Mouse (Mus musculus) thymus, adult 2 months (tissue): Measurements from ENCODE around the gene Adgrg3. TPM values are rescaled to one million over a fixed set of nuclear protein-coding genes. Genes with fewer than 3 reads are reported as not detected.

Source experiments
- DNase-seq: peaks from one replicate; pipeline ENCODE4 v3.0.0; 2021
- H3K27ac ChIP-seq: fragments of 200-500 bp; 2 replicates; pipeline ENCODE4 v1.5.1; 2012; ENCODE audit warnings: low read length, control low read depth; ENCODE audit not compliant: control insufficient read depth, insufficient read depth
- H3K27me3 ChIP-seq: fragments of 200-500 bp; 2 replicates; pipeline ENCODE4 v1.6.1; 2012; ENCODE audit warnings: mild to moderate bottlenecking, low read length, moderate library complexity, mixed read lengths; ENCODE audit not compliant: control insufficient read depth, insufficient read depth
- H3K36me3 ChIP-seq: fragments of 200-500 bp; 2 replicates; pipeline ENCODE4 v1.6.1; 2012; ENCODE audit warnings: mild to moderate bottlenecking, low read length, moderate library complexity; ENCODE audit not compliant: control insufficient read depth, insufficient read depth
- H3K4me1 ChIP-seq: fragments of 200-500 bp; replicated peaks from 2 replicates; pipeline ENCODE4 v1.6.1; 2012; ENCODE audit warnings: low read length; ENCODE audit not compliant: control insufficient read depth, insufficient read depth
- H3K4me3 ChIP-seq: fragments of 200-500 bp; 2 replicates; pipeline ENCODE4 v1.5.1; 2012; ENCODE audit warnings: mild to moderate bottlenecking, low read length, control low read depth, moderate library complexity; ENCODE audit not compliant: control insufficient read depth, insufficient read depth
- CTCF ChIP-seq: fragments of 200-500 bp; IDR thresholded peaks from 2 replicates; pipeline ENCODE4 v1.5.1; 2012; ENCODE audit warnings: mild to moderate bottlenecking, control low read depth, low read length, moderate library complexity, borderline replicate concordance; ENCODE audit not compliant: control insufficient read depth, poor library complexity, insufficient read depth; ENCODE audit errors: extremely low read depth
- POLR2A ChIP-seq: fragments of 200-500 bp; IDR thresholded peaks from 2 replicates; pipeline ENCODE4 v1.6.1; 2012; ENCODE audit warnings: mild to moderate bottlenecking, low read length, control low read depth, moderate library complexity; ENCODE audit not compliant: control insufficient read depth, poor library complexity, insufficient read depth; ENCODE audit errors: extremely low read depth
- WGBS: fragments of 180-500 bp; shearing (Covaris S2); methylation state at CpG from one replicate; pipeline ENCODE4 v1.1.7; 2018; 5-methylcytosine and 5-hydroxymethylcytosine counted together
- polyA plus RNA-seq: library from polyadenylated mRNA; depleted of rRNA; stranded (reverse); fragments of >200 nt; gene quantifications from 2 replicates; pipeline ENCODE4 v1.2.3, GENCODE M21; 2012

Gene Adgrg3
- polyA plus RNA-seq, 1 experiment: 27.0 TPM

DNA sequence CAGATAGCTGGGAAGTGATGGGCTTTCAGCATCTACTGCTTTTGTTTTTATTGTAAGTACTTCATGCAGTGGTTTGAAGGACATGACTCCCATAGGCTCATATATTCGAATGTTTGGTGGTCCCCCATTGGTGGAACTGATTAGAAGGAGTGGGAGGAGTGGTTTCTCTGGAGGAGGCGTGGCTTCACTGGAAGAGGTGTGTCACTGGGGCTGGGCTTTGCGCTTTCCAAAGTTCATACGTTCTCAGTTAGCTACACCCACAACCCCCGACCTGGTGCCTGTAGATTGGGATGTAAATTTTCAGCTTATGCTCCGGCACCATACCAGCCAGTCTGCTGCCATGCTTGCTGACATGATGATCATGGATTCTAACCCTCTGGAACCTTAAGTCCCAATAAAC is 36.9 kb downstream of the Adgrg3 start:
- H3K27ac ChIP-seq: no peak overlapping the region
- H3K27me3 ChIP-seq: no peaks in the 10 kb centered on the region
- 81% methylated on average over 6 of the region's 6 CpGs for WGBS
- H3K4me3 ChIP-seq: no peak overlapping the region
- DNase-seq: no peak
- TF ChIP-seq CTCF: no peak
- TF ChIP-seq POLR2A: no peak
- H3K36me3 ChIP-seq: no peaks in the 10 kb centered on the region
- peaks cover 17% of the 10 kb centered on the region for H3K4me1 ChIP-seq

DNA sequence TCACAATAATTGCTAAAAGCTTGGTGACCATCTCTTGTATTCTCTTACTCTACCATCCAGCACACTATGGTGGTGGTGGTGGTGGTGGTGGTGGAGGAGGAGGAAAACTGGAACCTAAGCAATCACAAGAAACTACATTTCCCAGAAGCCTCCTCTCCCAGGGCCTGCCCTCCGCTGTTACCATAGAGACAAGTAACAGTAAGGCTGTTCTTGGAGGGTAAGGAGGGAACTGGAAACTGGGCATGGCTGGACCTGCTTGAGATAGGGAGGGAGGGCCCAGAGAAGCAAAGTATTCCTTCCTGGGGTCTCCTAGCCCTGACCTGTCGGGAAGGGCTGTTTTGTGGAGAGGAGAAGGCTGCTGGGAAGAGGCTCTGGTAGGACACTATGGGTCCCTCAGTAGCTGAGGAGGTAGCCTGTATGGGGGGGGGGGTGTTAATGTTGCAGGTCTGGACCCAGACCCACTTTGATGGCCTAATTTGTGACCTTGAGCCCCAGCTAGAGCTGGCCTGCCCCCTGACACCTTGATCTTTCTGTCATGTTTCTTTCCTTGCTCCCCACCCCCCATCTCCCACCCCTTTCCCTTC is 37.5 kb downstream of the Adgrg3 start, which contains the start of gene Drc7:
TSS of gene Drc7 (plus strand) at position 177 of the 584 bp plus-strand sequence.
- 75% methylated on average over 2 of the region's 2 CpGs for WGBS
- Histone ChIP-seq H3K4me1 (peaks cover 17% of the 10 kb centered on the region), H3K36me3 (no peaks in the 10 kb centered on the region), H3K27ac (no peak within 1 kb of the TSS), H3K4me3 (no peak within 1 kb of the TSS), H3K27me3 (no peaks in the 10 kb centered on the region)
- TF ChIP-seq CTCF (no peak), POLR2A (no peak)
- no peak for DNase-seq

DNA sequence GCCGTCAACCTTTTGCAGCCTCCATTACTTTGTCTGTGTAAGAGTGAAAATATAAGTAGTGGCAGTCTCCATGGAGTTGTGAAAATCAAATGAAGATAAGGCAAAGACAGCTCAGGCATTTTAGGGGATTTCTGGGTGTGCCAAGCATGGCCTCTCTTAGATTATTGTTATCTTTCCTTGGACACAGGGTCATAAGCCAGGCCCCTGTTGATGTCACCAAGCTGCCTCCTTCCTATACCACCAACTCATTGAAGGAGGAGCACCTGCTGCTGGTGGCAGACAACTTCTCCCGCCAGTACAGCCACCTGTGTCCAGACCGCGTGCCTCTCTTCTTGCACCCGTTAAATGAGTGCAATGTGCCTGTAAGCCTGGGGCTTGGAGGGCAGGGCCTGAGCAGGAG is 38.9 kb downstream of the Adgrg3 start:
- Histone ChIP-seq H3K27ac (no peak overlapping the region), H3K36me3 (no peaks in the 10 kb centered on the region), H3K4me1 (peaks cover 17% of the 10 kb centered on the region), H3K27me3 (no peaks in the 10 kb centered on the region), H3K4me3 (no peak overlapping the region)
- WGBS: 21% methylated on average over 5 of the region's 5 CpGs
- TF ChIP-seq CTCF (no peak), POLR2A (no peak)
- DNase-seq: no peak

DNA sequence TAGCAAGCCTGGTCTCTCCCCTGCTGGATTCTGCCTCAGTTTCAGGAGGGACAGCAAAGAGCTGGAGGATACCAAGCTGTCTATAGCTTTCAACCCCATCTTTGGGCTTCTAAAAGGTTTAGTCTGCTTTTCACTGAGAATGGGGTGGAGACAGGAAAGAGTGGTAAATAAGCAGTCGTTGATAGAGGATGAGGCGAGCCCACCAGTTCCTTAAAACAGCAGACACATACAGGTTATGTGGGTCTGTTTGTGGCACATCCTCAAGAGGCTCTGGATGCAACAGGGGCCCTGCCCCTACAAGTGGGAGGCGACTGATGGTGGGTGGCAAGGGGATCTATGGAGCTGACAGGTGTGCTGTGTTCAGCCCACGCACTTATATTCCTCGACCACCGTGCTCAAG is 41.2 kb downstream of the Adgrg3 start:
- Histone ChIP-seq H3K4me3 (no peak overlapping the region), H3K27me3 (no peaks in the 10 kb centered on the region), H3K4me1 (peaks cover 17% of the 10 kb centered on the region), H3K36me3 (no peaks in the 10 kb centered on the region), H3K27ac (no peak overlapping the region)
- WGBS: 8% methylated on average over 6 of the region's 6 CpGs
- no peak for TF ChIP-seq CTCF
- no peak for TF ChIP-seq POLR2A
- no peak for DNase-seq

DNA sequence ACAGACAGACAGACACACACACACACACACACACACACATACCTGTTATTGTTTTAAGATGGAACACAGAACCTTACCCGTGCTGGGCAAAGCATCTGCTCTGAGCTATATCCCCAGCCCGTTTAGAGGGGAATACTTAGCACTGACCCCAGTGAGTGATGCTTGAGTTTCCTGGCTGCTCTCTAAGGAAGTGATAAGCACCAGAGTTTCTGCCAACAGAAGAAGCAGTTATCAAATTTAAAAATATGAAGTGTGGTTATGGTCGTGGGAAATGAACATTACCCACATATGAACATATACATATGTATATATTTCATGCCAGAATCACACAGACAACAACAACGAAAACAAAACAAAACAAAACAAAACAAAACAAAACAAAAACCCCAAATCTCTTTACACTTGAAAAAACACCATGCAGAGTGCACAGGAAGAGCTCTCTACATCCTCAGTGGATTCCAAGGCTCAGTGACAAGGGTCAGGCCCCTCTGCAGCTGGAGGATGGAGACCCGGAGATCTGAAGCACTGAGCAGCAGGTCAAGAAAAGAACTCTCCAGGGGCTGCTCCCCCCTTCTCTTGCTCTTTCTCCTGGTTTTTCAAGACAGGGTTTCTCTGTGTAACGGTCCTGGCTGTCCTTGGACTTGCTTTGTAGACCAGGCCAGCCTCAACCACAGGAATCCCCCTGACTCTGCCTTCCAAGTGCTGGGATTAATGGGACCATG is 42.5 kb downstream of the Adgrg3 start:
- 43% methylated on average over 6 of the region's 6 CpGs for WGBS
- no peak for DNase-seq
- Histone ChIP-seq H3K36me3 (no peaks in the 10 kb centered on the region), H3K27me3 (no peaks in the 10 kb centered on the region), H3K27ac (no peak overlapping the region), H3K4me1 (peaks cover 17% of the 10 kb centered on the region), H3K4me3 (no peak overlapping the region)
- TF ChIP-seq POLR2A: no peak
- no peak for TF ChIP-seq CTCF

DNA sequence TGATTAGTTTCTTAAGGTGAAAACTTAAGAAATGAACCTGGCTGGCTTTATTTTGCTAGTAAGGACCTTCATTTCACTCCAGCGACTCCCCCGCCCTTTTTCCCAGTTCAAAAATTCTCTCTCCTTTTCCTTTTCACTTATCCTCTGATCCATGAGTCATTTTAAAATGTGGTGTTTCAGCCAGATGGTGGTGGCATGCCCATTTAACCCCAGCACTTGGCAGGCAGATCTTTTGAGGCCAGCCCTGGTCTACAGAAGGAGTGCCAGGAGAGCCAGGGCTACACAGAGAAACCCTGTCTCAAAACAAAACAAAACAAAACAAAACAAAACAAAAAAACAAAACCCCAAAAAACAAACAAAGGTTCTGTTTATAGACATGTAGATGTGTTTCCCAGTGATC is 47.0 kb downstream of the Adgrg3 start:
- no peak for DNase-seq
- Histone ChIP-seq H3K4me1 (peaks cover 3% of the 10 kb centered on the region), H3K27me3 (no peaks in the 10 kb centered on the region), H3K36me3 (no peaks in the 10 kb centered on the region), H3K27ac (no peak overlapping the region), H3K4me3 (no peak overlapping the region)
- TF ChIP-seq CTCF: no peak
- no peak for TF ChIP-seq POLR2A
- 93% methylated on average over 2 of the region's 2 CpGs for WGBS
